Mouse (Mus musculus) adrenal gland, postnatal 4 days (tissue): ENCODE data around the gene Fam193b. TPM values are rescaled to one million over a fixed set of nuclear protein-coding genes. Genes with fewer than 3 reads are reported as not detected.

Source experiments
- DNase-seq, 2 experiments: peaks; one replicate each; pipeline ENCODE4 v3.0.0; 2021 to 2022; ENCODE audit warnings: low spot score in 2 of 2, mixed read lengths in 2 of 2
- total RNA-seq, 2 experiments: library from RNA; stranded (reverse); gene quantifications; 2 replicates each; pipeline ENCODE4 v1.2.3; 2021

The Fam193b gene
- total RNA-seq, 2 experiments from 2014 or later: 61.6 to 76.7 TPM

GRCm38 (mm10) chr13:55529198-55529915 is 41.6 kb downstream of the Fam193b start, which contains the start of gene Dok3:
TSS of gene Dok3 (minus strand) at chr13:55529296.
- DNase-seq: no peak

GRCm38 (mm10) chr13:55527834-55528772 is 42.8 kb downstream of the Fam193b start:
- no peak for DNase-seq

- no peak for DNase-seq
Observed at GRCm38 (mm10) chr13:55527212-55527611, 43.7 kb downstream of the Fam193b start.

- no peak for DNase-seq
Observed at GRCm38 (mm10) chr13:55525733-55526553, 45.0 kb downstream of the Fam193b start.

- DNase-seq: no peak
Observed at GRCm38 (mm10) chr13:55523951-55524600, 46.8 kb downstream of the Fam193b start.

- DNase-seq: no peak
Observed at GRCm38 (mm10) chr13:55523278-55523677, 47.6 kb downstream of the Fam193b start.

- no peak for DNase-seq
Observed at GRCm38 (mm10) chr13:55522730-55523129, 48.2 kb downstream of the Fam193b start.

GRCm38 (mm10) chr13:55519606-55520005 is 51.3 kb downstream of the Fam193b start:
- no peak for DNase-seq

- peak; percentile 70 to 72 for DNase-seq
Observed at GRCm38 (mm10) chr13:55516955-55517354, 54.0 kb downstream of the Fam193b start.

- DNase-seq: no peak
Observed at GRCm38 (mm10) chr13:55513828-55514227, 57.1 kb downstream of the Fam193b start.

- peak; percentile 78 to 82 for DNase-seq
Observed at GRCm38 (mm10) chr13:55513111-55513748, 57.7 kb downstream of the Fam193b start, which contains the start of gene Pdlim7. TSS of gene Pdlim7 (minus strand) at chr13:55513676.

GRCm38 (mm10) chr13:55512379-55513031 is 58.4 kb downstream of the Fam193b start:
- no peak for DNase-seq

GRCm38 (mm10) chr13:55511492-55511861 is 59.4 kb downstream of the Fam193b start:
- no peak for DNase-seq

GRCm38 (mm10) chr13:55510668-55511491 is 60.0 kb downstream of the Fam193b start:
- DNase-seq: no peak

- no peak for DNase-seq
Observed at GRCm38 (mm10) chr13:55510332-55510667, 60.6 kb downstream of the Fam193b start.

- DNase-seq: no peak
Observed at GRCm38 (mm10) chr13:55508531-55508930, 62.4 kb downstream of the Fam193b start.

- no peak for DNase-seq
Observed at GRCm38 (mm10) chr13:55507877-55508276, 63.0 kb downstream of the Fam193b start.

- no peak for DNase-seq
Observed at GRCm38 (mm10) chr13:55506697-55507096, 64.2 kb downstream of the Fam193b start.

- DNase-seq: no peak
Observed at GRCm38 (mm10) chr13:55505810-55506209, 65.1 kb downstream of the Fam193b start.
